Mouse (Mus musculus): ENCODE results near the gene Kcnh4. TPM values are rescaled to one million over a fixed set of nuclear protein-coding genes. Genes with fewer than 3 reads are reported as not detected.

The Kcnh4 gene
- 0.09 TPM in 2 replicates for polyA plus RNA-seq (2012; rRNA removed)
- polyA plus RNA-seq (2014; fragmentation: Nextera tagmentation; extraction: Ambion mirVana), result not detected in 2 replicates

- ATAC-seq (ENCODE audit: low FRiP score, low read depth), result no peak
Measured at GRCm38 (mm10) chr11:100759611-100760233, at the start of gene Kcnh4. Gene Kcnh4 (minus strand): TSS chr11:100759942.

DNA sequence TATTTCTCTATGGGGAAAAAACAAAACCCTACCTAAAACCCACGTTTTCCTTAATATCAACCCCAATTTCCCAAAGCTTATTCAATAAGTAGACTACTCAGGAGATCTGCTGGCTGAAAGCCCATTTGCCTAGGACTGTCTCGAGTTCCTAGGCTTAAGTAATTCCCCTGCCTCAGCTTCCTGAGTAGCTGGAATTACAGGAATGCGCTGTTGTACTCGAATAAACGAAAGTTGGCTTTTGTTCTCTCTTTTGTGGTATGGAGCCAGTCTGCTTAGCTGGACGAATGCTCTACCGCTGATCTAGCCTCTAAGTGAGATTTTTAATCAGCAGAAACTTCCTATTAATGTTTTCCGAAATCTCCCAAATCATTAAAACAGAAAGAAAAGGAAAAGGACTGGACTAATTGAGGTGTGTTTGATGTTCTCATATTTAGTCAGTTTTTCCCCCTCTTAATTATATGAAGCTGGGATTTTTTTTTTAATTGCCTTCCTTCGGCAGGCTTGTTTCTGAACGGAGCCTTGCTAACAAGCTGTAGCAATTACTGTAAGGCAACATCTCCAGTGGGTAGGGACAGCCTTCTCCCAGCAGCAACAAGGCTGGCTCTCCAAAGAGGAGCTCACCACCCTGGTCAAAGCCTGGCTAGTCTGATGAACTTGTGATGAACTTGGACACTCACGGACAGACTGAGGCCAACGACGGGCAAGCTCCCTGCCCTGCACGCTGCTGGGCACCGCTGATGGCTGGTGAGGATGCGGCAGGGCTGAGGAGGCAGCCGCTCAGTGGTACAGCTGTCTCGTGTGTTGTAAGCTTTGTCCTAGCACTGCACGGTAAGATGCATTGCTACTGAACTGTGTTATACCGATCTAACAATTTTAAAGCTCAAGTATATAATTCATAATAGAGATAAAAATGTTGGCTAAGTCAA lies 46.9 kb upstream of the Kcnh4 start:
- H3K27me3 ChIP-seq (ENCODE audit: control insufficient read depth, insufficient read depth, low read length), result no peaks in the 10 kb centered on the region
- ATAC-seq (ENCODE audit: low FRiP score, low read depth) (no peak), DNase-seq (ENCODE audit: low spot score) (peak; percentile 25)
- no peak for TF ChIP-seq POLR2A (IDR thresholded peaks at IDR 0.05; ENCODE audit: borderline replicate concordance, extremely low read depth, insufficient read depth, insufficient read length)
- H3K4me2 ChIP-seq (replicated peaks; ENCODE audit: low read depth, low read length, severe bottlenecking), result no peak overlapping the region
- H3K9ac ChIP-seq (ENCODE audit: low read depth, low read length, severe bottlenecking), result no peak overlapping the region
- 0 out of 2 replicates have a peak, but pooled peaks cover 4% of the 10 kb centered on the region for H3K9me3 ChIP-seq (ENCODE audit: control insufficient read depth, low read length)
- H3K4me1 ChIP-seq (ENCODE audit: control insufficient read depth, insufficient read depth, low read length), result peaks cover 3% of the 10 kb centered on the region
- peaks cover 31% of the 10 kb centered on the region for H3K36me3 ChIP-seq (ENCODE audit: control insufficient read depth, insufficient read depth, low read length)
- no peak overlapping the region for H3K4me3 ChIP-seq (replicated peaks; ENCODE audit: low read length)
- WGBS, result 55% methylated on average over 20 of the region's 20 CpGs
- H3K27ac ChIP-seq (replicated peaks; ENCODE audit: low read depth, low read length), result no peak overlapping the region

More at GRCm38 (mm10) chr11:100759611-100760233, at the start of gene Kcnh4:
- H3K4me2 ChIP-seq (replicated peaks; ENCODE audit: low read depth, low read length, severe bottlenecking), result peak within 1 kb of the TSS; percentile 35
- H3K4me3 ChIP-seq (replicated peaks; ENCODE audit: low read length), result peak within 1 kb of the TSS; percentile 17
- no peak within 1 kb of the TSS for H3K27ac ChIP-seq (replicated peaks; ENCODE audit: low read depth, low read length)
- no peak within 1 kb of the TSS for H3K9ac ChIP-seq (ENCODE audit: low read depth, low read length, severe bottlenecking)
- H3K4me1 ChIP-seq (ENCODE audit: control insufficient read depth, insufficient read depth, low read length), result no peaks in the 10 kb centered on the region
- WGBS, result 5% methylated on average over 29 of the region's 51 CpGs
- no peak for TF ChIP-seq POLR2A (IDR thresholded peaks at IDR 0.05; ENCODE audit: borderline replicate concordance, extremely low read depth, insufficient read depth, insufficient read length)
- H3K9me3 ChIP-seq (ENCODE audit: control insufficient read depth, low read length), result no peaks in the 10 kb centered on the region
- DNase-seq (ENCODE audit: low spot score), result peak; percentile 49
- H3K36me3 ChIP-seq (ENCODE audit: control insufficient read depth, insufficient read depth, low read length), result no peaks in the 10 kb centered on the region
- peaks cover 42% of the 10 kb centered on the region for H3K27me3 ChIP-seq (ENCODE audit: control insufficient read depth, insufficient read depth, low read length)

DNA sequence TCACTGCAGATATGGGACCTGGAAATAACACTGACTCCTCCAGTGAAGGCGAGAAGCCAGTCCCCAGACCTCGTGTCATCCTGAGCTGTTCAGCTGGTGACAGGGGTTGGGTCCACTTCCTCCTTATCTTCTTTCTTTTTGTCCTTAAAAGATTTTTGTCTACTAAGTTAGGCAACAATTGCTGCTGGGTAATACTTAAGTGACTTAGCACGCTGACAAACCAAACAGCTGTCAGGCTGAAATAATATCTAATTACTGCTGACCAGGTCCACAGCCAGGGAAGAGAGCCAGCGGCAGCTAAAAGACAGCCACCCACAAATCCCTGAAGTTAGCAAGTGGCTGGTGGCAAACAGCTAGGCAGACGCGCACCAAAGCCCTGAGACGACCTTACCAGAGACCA lies 45.8 kb upstream of the Kcnh4 start:
- Histone ChIP-seq H3K4me3 (replicated peaks; ENCODE audit: low read length) (no peak overlapping the region), H3K4me2 (replicated peaks; ENCODE audit: low read depth, low read length, severe bottlenecking) (no peak overlapping the region), H3K4me1 (ENCODE audit: control insufficient read depth, insufficient read depth, low read length) (peaks cover 3% of the 10 kb centered on the region), H3K9ac (ENCODE audit: low read depth, low read length, severe bottlenecking) (no peak overlapping the region), H3K36me3 (ENCODE audit: control insufficient read depth, insufficient read depth, low read length) (peaks cover 42% of the 10 kb centered on the region), H3K9me3 (ENCODE audit: control insufficient read depth, low read length) (0 out of 2 replicates have a peak, but pooled peaks cover 4% of the 10 kb centered on the region), H3K27ac (replicated peaks; ENCODE audit: low read depth, low read length) (no peak overlapping the region), H3K27me3 (ENCODE audit: control insufficient read depth, insufficient read depth, low read length) (no peaks in the 10 kb centered on the region)
- 71% methylated on average over 7 of the region's 7 CpGs for WGBS
- TF ChIP-seq POLR2A (IDR thresholded peaks at IDR 0.05; ENCODE audit: borderline replicate concordance, extremely low read depth, insufficient read depth, insufficient read length), result no peak
- DNase-seq (ENCODE audit: low spot score), result peak; percentile 42
- no peak for ATAC-seq (ENCODE audit: low FRiP score, low read depth)

- ATAC-seq (ENCODE audit: low FRiP score, low read depth), result no peak
- no peak for DNase-seq (ENCODE audit: low spot score)
- H3K4me1 ChIP-seq (ENCODE audit: control insufficient read depth, insufficient read depth, low read length), result no peaks in the 10 kb centered on the region; the same call in 1 of the 2 replicates
- WGBS, result 90% methylated on average over 10 of the region's 10 CpGs
- no peak for TF ChIP-seq POLR2A (IDR thresholded peaks at IDR 0.05; ENCODE audit: borderline replicate concordance, extremely low read depth, insufficient read depth, insufficient read length)
- H3K27me3 ChIP-seq (ENCODE audit: control insufficient read depth, insufficient read depth, low read length), result no peaks in the 10 kb centered on the region
- no peak overlapping the region for H3K4me3 ChIP-seq (replicated peaks; ENCODE audit: low read length)
- no peak overlapping the region for H3K4me2 ChIP-seq (replicated peaks; ENCODE audit: low read depth, low read length, severe bottlenecking)
- H3K27ac ChIP-seq (replicated peaks; ENCODE audit: low read depth, low read length), result no peak overlapping the region
- H3K9me3 ChIP-seq (ENCODE audit: control insufficient read depth, low read length), result 0 out of 2 replicates have a peak, but pooled peaks cover 4% of the 10 kb centered on the region
- H3K9ac ChIP-seq (ENCODE audit: low read depth, low read length, severe bottlenecking), result no peak overlapping the region
- peaks cover 51% of the 10 kb centered on the region for H3K36me3 ChIP-seq (ENCODE audit: control insufficient read depth, insufficient read depth, low read length)
Measured at GRCm38 (mm10) chr11:100804409-100804808, 44.7 kb upstream of the Kcnh4 start.

DNA sequence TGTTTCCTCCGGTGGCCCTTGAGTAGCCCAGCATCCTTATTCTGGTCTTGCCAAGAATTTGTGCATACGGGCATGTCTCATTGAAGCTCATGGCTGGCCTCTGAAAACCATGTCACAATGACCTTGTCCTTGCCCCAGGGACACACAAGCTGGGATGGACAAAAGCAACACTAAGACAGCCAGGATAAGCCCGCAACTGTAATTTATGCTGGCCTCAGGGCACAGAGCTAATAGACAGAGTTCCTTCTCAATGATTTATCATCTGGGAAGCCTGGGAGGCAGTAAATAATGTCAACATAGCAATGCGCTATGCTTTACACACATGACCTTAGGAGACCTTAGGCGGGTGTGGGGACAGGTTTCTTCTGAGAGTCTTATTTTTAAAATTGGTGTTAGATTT lies 39.7 kb upstream of the Kcnh4 start:
- no peak overlapping the region for H3K27ac ChIP-seq (replicated peaks; ENCODE audit: low read depth, low read length)
- no peak for TF ChIP-seq POLR2A (IDR thresholded peaks at IDR 0.05; ENCODE audit: borderline replicate concordance, extremely low read depth, insufficient read depth, insufficient read length)
- DNase-seq (ENCODE audit: low spot score), result no peak
- no peaks in the 10 kb centered on the region for H3K4me1 ChIP-seq (ENCODE audit: control insufficient read depth, insufficient read depth, low read length)
- H3K4me3 ChIP-seq (replicated peaks; ENCODE audit: low read length), result no peak overlapping the region
- no peak for ATAC-seq (ENCODE audit: low FRiP score, low read depth)
- H3K9me3 ChIP-seq (ENCODE audit: control insufficient read depth, low read length), result 0 out of 2 replicates have a peak, but pooled peaks cover 3% of the 10 kb centered on the region
- WGBS, result 71% methylated on average over 5 of the region's 5 CpGs
- H3K9ac ChIP-seq (ENCODE audit: low read depth, low read length, severe bottlenecking), result no peak overlapping the region
- H3K36me3 ChIP-seq (ENCODE audit: control insufficient read depth, insufficient read depth, low read length), result peaks cover 68% of the 10 kb centered on the region
- no peak overlapping the region for H3K4me2 ChIP-seq (replicated peaks; ENCODE audit: low read depth, low read length, severe bottlenecking)
- H3K27me3 ChIP-seq (ENCODE audit: control insufficient read depth, insufficient read depth, low read length), result no peaks in the 10 kb centered on the region
